14 mouse cellular contexts compared by ENCODE assay signal in genomic region chr9:52472859-52473258, GRCm38 (mm10).
A peak's percentile ranks its signal among the peaks of the same experiment; 100 is the strongest.
DNase-seq lines count a peak whose midpoint lies in the region; ATAC-seq and TF ChIP-seq lines count a peak whose summit lies in the region.
"Had no signal": no experiment of that assay in that cellular context is flagged by ENCODE, and none has a peak within 500 bp of the region (broad histone marks: within the 10 kb centered on the region; RNA-seq: fewer than 3 reads in every experiment).

No protein-coding gene starts in this region.

- H3K36me3 ChIP-seq in neural tube, embryonic 13.5 days = no peaks in the 10 kb centered on the region
- no peaks in the 10 kb centered on the region for H3K36me3 ChIP-seq in neural tube, embryonic 15.5 days
- H3K36me3 ChIP-seq in lung, postnatal 0 days (ENCODE audit: insufficient read depth, low read length) = no peaks in the 10 kb centered on the region
- H3K36me3 ChIP-seq: limb, embryonic 15.5 days had no signal

- H3K4me1 ChIP-seq in neural tube, embryonic 13.5 days (replicated peaks) = peaks cover 14% of the 10 kb centered on the region
- H3K4me1 ChIP-seq in neural tube, embryonic 15.5 days = peaks cover 7% of the 10 kb centered on the region; the same call in 1 of the 2 replicates
- no peaks in the 10 kb centered on the region for H3K4me1 ChIP-seq in lung, postnatal 0 days (ENCODE audit: insufficient read depth, low read depth, low read length)
- H3K4me1 ChIP-seq: limb, embryonic 15.5 days had no signal

- no peak for TF ChIP-seq EP300 in lung, postnatal 0 days (IDR thresholded peaks at IDR 0.05)

- H3K27me3 ChIP-seq in neural tube, embryonic 13.5 days = no peaks in the 10 kb centered on the region
- H3K27me3 ChIP-seq in neural tube, embryonic 15.5 days (replicated peaks) = no peaks in the 10 kb centered on the region
- H3K27me3 ChIP-seq in lung, postnatal 0 days (replicated peaks; ENCODE audit: insufficient read depth, low read length) = no peaks in the 10 kb centered on the region
- H3K27me3 ChIP-seq: limb, embryonic 15.5 days had no signal

- H3K4me3 ChIP-seq in neural tube, embryonic 13.5 days = no peak overlapping the region
- no peak overlapping the region for H3K4me3 ChIP-seq in neural tube, embryonic 15.5 days (replicated peaks)
- no peak overlapping the region for H3K4me3 ChIP-seq in lung, postnatal 0 days (ENCODE audit: low read depth, low read length)
- H3K4me3 ChIP-seq: erythroblast, embryonic 14.5 days; limb, embryonic 15.5 days had no signal

- no peak overlapping the region for H3K9ac ChIP-seq in neural tube, embryonic 13.5 days
- H3K9ac ChIP-seq in neural tube, embryonic 15.5 days (replicated peaks) = no peak overlapping the region
- H3K9ac ChIP-seq in lung, postnatal 0 days (replicated peaks; ENCODE audit: low read depth) = no peak overlapping the region
- H3K9ac ChIP-seq: limb, embryonic 15.5 days had no signal

- no peaks in the 10 kb centered on the region for H3K9me3 ChIP-seq in neural tube, embryonic 13.5 days
- no peaks in the 10 kb centered on the region for H3K9me3 ChIP-seq in neural tube, embryonic 15.5 days (replicated peaks)
- H3K9me3 ChIP-seq in lung, postnatal 0 days (ENCODE audit: low read length) = no peaks in the 10 kb centered on the region
- H3K9me3 ChIP-seq: limb, embryonic 15.5 days had no signal

- peak overlapping the region; percentile 61 for H3K27ac ChIP-seq in neural tube, embryonic 13.5 days (replicated peaks)
- peak overlapping the region; percentile 64 for H3K27ac ChIP-seq in neural tube, embryonic 15.5 days (replicated peaks)
- H3K27ac ChIP-seq in lung, postnatal 0 days (ENCODE audit: low read length) = no peak overlapping the region
- H3K27ac ChIP-seq: kidney, postnatal 0 days; limb, embryonic 15.5 days; stomach, postnatal 0 days had no signal

- 64% methylated on average over 8 of the region's 8 CpGs for WGBS in neural tube, embryonic 13.5 days
- WGBS in neural tube, embryonic 15.5 days = 51% methylated on average over 8 of the region's 8 CpGs
- WGBS in lung, postnatal 0 days = 79% methylated on average over 8 of the region's 8 CpGs

- peak; percentile 2 for DNase-seq in cerebellum, adult 9-10 months
- no peak for DNase-seq in neural tube, embryonic 10.5 days (ENCODE audit: extremely low spot score, low spot score)
- peak; percentile 26 to 27 for DNase-seq in cerebellum, postnatal 36 days
- DNase-seq in lung, postnatal 0 days (ENCODE audit: low spot score) = no peak
- DNase-seq in heart, adult 9 months (ENCODE audit: low spot score in 2 of 2) = no peak
- DNase-seq: gastrocnemius, postnatal 36 days; lung, postnatal 4 days had no signal

- TF ChIP-seq CTCF in lung, postnatal 0 days (IDR thresholded peaks at IDR 0.05) = no peak

- ATAC-seq in cerebellum, adult (ENCODE audit: insufficient number of reproducible peaks, low FRiP score, low TSS enrichment) = no peak
- ATAC-seq in neural tube, embryonic 13.5 days (ENCODE audit: low read depth) = no peak
- peak; percentile 24; the same call in 1 of the 2 replicates for ATAC-seq in neural tube, embryonic 15.5 days (ENCODE audit: low FRiP score)
- no peak for ATAC-seq in lung, postnatal 0 days

- H3K4me2 ChIP-seq in neural tube, embryonic 13.5 days = no peak overlapping the region
- H3K4me2 ChIP-seq in neural tube, embryonic 15.5 days = no peak overlapping the region
- H3K4me2 ChIP-seq in lung, postnatal 0 days (replicated peaks; ENCODE audit: low read depth, low read length) = no peak overlapping the region
- H3K4me2 ChIP-seq: limb, embryonic 15.5 days had no signal

Comparison
In these comparisons a context has a peak if more than half of its experiments do, and no peak if none do; other contexts are left out.
1. DNase-seq: peak in cerebellum, adult 9-10 months (single experiment) and cerebellum, postnatal 36 days (2 of 2); none in neural tube, embryonic 10.5 days (single experiment), lung, postnatal 0 days (single experiment) and heart, adult 9 months (0 of 2).